Mouse (Mus musculus): ENCODE results near the gene Vgf. TPM values are rescaled to one million over a fixed set of nuclear protein-coding genes. Genes with fewer than 3 reads are reported as not detected.

The Vgf gene
- polyA plus RNA-seq, 1 experiment from 2014 or later, result 0.55 TPM

GRCm38 (mm10) chr5:137074191-137074651, 48.0 kb downstream of the Vgf start:
- ATAC-seq (replicated peaks; ENCODE audit: low FRiP score), result no peak
- Histone ChIP-seq H3K36me3 (no peaks in the 10 kb centered on the region), H3K4me3 (replicated peaks) (no peak overlapping the region), H3K9ac (no peak overlapping the region), H3K9me3 (replicated peaks) (no peaks in the 10 kb centered on the region), H3K27me3 (0 out of 2 replicates have a peak, but pooled peaks cover under 1% of the 10 kb centered on the region), H3K4me2 (no peak overlapping the region), H3K27ac (no peak overlapping the region), H3K4me1 (peaks cover 47% of the 10 kb centered on the region)
- 38% methylated on average over 6 of the region's 6 CpGs for WGBS

- Histone ChIP-seq H3K4me3 (replicated peaks) (no peak overlapping the region), H3K9me3 (replicated peaks) (no peaks in the 10 kb centered on the region), H3K27ac (peak overlapping the region; percentile 38; the same call in 1 of the 2 replicates), H3K9ac (no peak overlapping the region), H3K27me3 (no peaks in the 10 kb centered on the region), H3K4me1 (peaks cover 54% of the 10 kb centered on the region), H3K4me2 (no peak overlapping the region), H3K36me3 (no peaks in the 10 kb centered on the region)
- no peak for ATAC-seq (replicated peaks; ENCODE audit: low FRiP score)
- WGBS, result 65% methylated on average over 6 of the region's 6 CpGs
Measured at GRCm38 (mm10) chr5:137075726-137076125, 49.5 kb downstream of the Vgf start.

DNA sequence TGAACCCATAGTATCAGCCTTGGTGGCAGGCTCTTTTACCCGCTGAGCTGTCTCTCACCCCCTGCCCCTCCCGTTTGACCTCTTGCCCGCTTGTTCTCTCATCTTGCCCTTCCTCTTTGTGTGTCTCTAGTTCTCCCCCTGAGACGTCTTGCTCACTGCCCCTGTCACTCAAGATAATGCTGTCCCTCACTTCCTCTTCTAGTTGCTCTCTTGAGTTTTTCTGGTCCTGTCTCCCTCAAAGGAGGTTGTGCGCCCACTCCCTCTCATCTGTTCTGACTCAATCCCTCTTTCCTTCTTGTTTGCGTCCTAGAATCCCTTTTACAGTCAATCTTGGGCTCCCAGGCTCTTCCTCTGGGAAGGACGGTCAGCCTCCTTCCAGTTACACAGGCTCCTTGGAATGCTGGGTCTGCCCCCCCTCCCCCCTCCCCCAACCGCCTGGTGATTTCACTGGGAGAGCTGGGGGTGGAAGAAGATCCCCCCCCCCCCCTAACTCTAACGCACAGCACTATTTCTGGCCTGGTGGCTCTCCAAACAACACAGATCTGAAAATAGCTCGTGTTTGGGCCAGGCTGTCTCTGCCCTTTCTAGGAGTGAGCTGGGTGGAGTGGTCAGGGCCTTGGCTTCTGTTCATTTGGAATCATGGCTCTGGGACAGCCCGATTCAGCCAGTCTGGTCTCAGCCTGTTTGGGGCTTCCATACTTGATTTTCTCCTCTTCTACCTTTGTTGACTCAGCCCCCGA, 50.2 kb downstream of the Vgf start:
- Histone ChIP-seq H3K9me3 (replicated peaks) (no peaks in the 10 kb centered on the region), H3K9ac (no peak overlapping the region), H3K4me2 (no peak overlapping the region), H3K27me3 (no peaks in the 10 kb centered on the region), H3K4me3 (replicated peaks) (no peak overlapping the region), H3K4me1 (peaks cover 57% of the 10 kb centered on the region), H3K36me3 (no peaks in the 10 kb centered on the region), H3K27ac (peak overlapping the region; percentile 58)
- ATAC-seq (replicated peaks; ENCODE audit: low FRiP score), result no peak
- WGBS, result 40% methylated on average over 12 of the region's 12 CpGs

DNA sequence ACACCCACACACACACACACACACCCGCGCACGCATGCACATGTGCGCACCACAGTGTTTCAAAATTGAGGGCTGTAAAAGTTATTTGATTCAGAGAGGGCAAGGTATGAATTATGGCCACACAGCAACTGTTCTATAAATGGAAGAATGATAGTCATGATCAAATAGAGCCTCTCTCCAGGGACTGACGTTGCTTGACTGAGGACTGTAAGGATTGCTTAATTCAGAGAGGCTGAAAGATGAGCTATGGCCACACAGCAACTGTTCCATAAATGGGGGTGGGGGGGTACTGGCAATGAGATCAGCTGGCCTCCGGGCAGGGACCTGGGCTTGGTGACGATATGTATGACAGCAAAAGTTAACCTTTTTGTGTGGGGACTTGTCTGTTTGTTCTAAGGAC, 51.0 kb downstream of the Vgf start:
- no peak overlapping the region for H3K9ac ChIP-seq
- no peak for ATAC-seq (replicated peaks; ENCODE audit: low FRiP score)
- no peaks in the 10 kb centered on the region for H3K27me3 ChIP-seq
- no peaks in the 10 kb centered on the region for H3K9me3 ChIP-seq (replicated peaks)
- no peaks in the 10 kb centered on the region for H3K36me3 ChIP-seq
- 83% methylated on average over 7 of the region's 7 CpGs for whole genome bisulfite sequencing
- no peak overlapping the region for H3K4me3 ChIP-seq (replicated peaks)
- no peak overlapping the region for H3K27ac ChIP-seq
- peaks cover 49% of the 10 kb centered on the region for H3K4me1 ChIP-seq
- no peak overlapping the region for H3K4me2 ChIP-seq

DNA sequence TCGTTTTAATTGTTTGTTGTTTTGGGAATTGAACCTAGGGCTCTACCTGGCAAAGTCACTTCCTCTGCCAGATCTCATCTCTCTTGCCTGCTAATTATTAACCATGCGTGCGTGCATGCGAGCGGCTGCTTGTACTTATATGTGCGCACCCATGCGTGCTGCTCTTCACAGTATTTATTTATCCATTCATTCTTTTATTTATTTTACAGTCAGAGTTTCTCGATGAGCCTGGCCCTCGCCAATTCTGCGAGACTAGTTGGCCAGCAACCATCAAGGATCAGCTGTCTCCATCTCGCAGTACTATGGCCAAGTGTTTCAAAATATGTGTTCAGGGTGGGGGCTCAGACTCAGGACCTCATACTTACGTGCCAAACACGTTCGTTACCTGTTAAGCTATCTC, 51.8 kb downstream of the Vgf start:
- 71% methylated on average over 14 of the region's 14 CpGs for WGBS
- Histone ChIP-seq H3K27ac (no peak overlapping the region), H3K27me3 (no peaks in the 10 kb centered on the region), H3K4me1 (peaks cover 43% of the 10 kb centered on the region), H3K9me3 (replicated peaks) (no peaks in the 10 kb centered on the region), H3K4me2 (no peak overlapping the region), H3K4me3 (replicated peaks) (no peak overlapping the region), H3K36me3 (no peaks in the 10 kb centered on the region), H3K9ac (no peak overlapping the region)
- ATAC-seq (replicated peaks; ENCODE audit: low FRiP score), result no peak

DNA sequence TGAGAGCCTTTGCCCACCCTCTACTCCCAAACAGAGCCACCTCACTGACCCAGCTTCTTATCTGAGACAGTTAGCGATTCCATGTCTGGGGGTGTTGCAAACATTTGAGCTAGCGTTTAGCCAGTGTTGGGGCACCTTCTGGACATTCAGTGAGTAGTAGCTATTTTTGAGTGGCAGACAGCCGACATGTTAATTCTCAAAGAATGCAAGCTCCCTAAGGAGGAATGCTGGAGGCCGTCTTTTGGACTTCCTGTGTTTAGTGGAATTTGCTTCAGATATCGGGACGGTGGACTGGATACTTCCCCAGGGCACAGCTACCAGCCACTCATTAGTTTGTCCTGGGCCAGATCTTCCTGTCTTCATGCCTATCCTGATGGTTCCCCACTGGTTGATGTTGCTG, 52.4 kb downstream of the Vgf start:
- Histone ChIP-seq H3K27ac (peak overlapping the region; percentile 14; the same call in 1 of the 2 replicates), H3K27me3 (no peaks in the 10 kb centered on the region), H3K4me2 (no peak overlapping the region), H3K4me1 (peaks cover 43% of the 10 kb centered on the region), H3K9me3 (replicated peaks) (no peaks in the 10 kb centered on the region), H3K36me3 (no peaks in the 10 kb centered on the region), H3K9ac (no peak overlapping the region), H3K4me3 (replicated peaks) (no peak overlapping the region)
- no peak for ATAC-seq (replicated peaks; ENCODE audit: low FRiP score)
- WGBS, result 46% methylated on average over 6 of the region's 6 CpGs

- 31% methylated on average over 5 of the region's 5 CpGs for WGBS
- H3K9ac ChIP-seq, result no peak overlapping the region
- H3K9me3 ChIP-seq (replicated peaks), result no peaks in the 10 kb centered on the region
- H3K27me3 ChIP-seq, result no peaks in the 10 kb centered on the region
- H3K4me3 ChIP-seq (replicated peaks), result no peak overlapping the region
- peak overlapping the region; percentile 74 for H3K27ac ChIP-seq
- no peak overlapping the region for H3K4me2 ChIP-seq
- no peaks in the 10 kb centered on the region for H3K36me3 ChIP-seq
- H3K4me1 ChIP-seq, result peaks cover 40% of the 10 kb centered on the region
- 0 out of 2 replicates have a peak, but pooled peaks have one; percentile 31 for ATAC-seq (replicated peaks; ENCODE audit: low FRiP score)
Measured at GRCm38 (mm10) chr5:137079849-137080248, 53.7 kb downstream of the Vgf start.

MicroRNAs encoded within 50 kb of the gene (microRNA counts, 519-probe panel; counts per million panel counts)
- 31.7 counts per million for microRNA mmu-miR-702

Small RNAs within 50 kb of the gene (microRNA-seq; reads per million reads assigned to microRNA genes)
- 12.4 reads per million, percentile 31 among the genes with 10 or more reads in this experiment for gene Mir702

Other genes starting within 250 kb of the Vgf start
- gene Col26a1, start 143.2 kb upstream of the Vgf start, polyA plus RNA-seq (2015; fragmentation: Nextera tagmentation; extraction: Ambion mirVana), result 51.1 and 62.5 TPM in 2 replicates
- 74.0 and 78.8 TPM in 2 replicates for gene Ift22, start 118.2 kb upstream of the Vgf start, polyA plus RNA-seq (2015; fragmentation: Nextera tagmentation; extraction: Ambion mirVana)
- gene Fis1, start 73.1 kb upstream of the Vgf start, polyA plus RNA-seq (2015; fragmentation: Nextera tagmentation; extraction: Ambion mirVana), result 284 and 294 TPM in 2 replicates
- 3.0 and 4.1 TPM in 2 replicates for gene Cldn15, start 59.8 kb upstream of the Vgf start, polyA plus RNA-seq (2015; fragmentation: Nextera tagmentation; extraction: Ambion mirVana)
- gene Plod3, start 39.4 kb upstream of the Vgf start, polyA plus RNA-seq (2015; fragmentation: Nextera tagmentation; extraction: Ambion mirVana), result 42.9 and 52.5 TPM in 2 replicates
- 86.4 and 102 TPM in 2 replicates for gene Znhit1, start 38.4 kb upstream of the Vgf start, polyA plus RNA-seq (2015; fragmentation: Nextera tagmentation; extraction: Ambion mirVana)
- 181 and 194 TPM in 2 replicates for gene Ap1s1, start 19.7 kb downstream of the Vgf start, polyA plus RNA-seq (2015; fragmentation: Nextera tagmentation; extraction: Ambion mirVana)
- gene Serpine1, start 45.9 kb downstream of the Vgf start, polyA plus RNA-seq (2015; fragmentation: Nextera tagmentation; extraction: Ambion mirVana), result 0.45 and 0.48 TPM in 2 replicates
- gene Trim56, start 89.8 kb downstream of the Vgf start, polyA plus RNA-seq (2015; fragmentation: Nextera tagmentation; extraction: Ambion mirVana), result 7.9 and 9.0 TPM in 2 replicates
- gene Muc3, start 122.9 kb downstream of the Vgf start, polyA plus RNA-seq (2015; fragmentation: Nextera tagmentation; extraction: Ambion mirVana), result 0.09 TPM in 1 of 2 replicates, not detected in the other
- gene Muc3a, start 186.0 kb downstream of the Vgf start, polyA plus RNA-seq (2015; fragmentation: Nextera tagmentation; extraction: Ambion mirVana), result 0.33 and 0.34 TPM in 2 replicates